Mouse (Mus musculus) spleen, adult 2 months (tissue): ENCODE measurements around the gene Nfib. TPM values are rescaled to one million over a fixed set of nuclear protein-coding genes. Genes with fewer than 3 reads are reported as not detected.

Source experiments
- DNase-seq, 2 experiments: peaks; one replicate each; pipeline versions ENCODE4 v3.0.0 to v3.0.0-alpha.2; 2012 to 2021; ENCODE audit warnings: low spot score in 2 of 2, low read depth in 1 of 2
- H3K27ac ChIP-seq: fragments of 200-500 bp; 2 replicates; pipeline ENCODE4 v1.5.1; 2012; ENCODE audit warnings: low read length, inconsistent platforms; ENCODE audit not compliant: insufficient read depth
- H3K27me3 ChIP-seq: fragments of 200-500 bp; 2 replicates; pipeline ENCODE4 v1.6.1; 2012; ENCODE audit warnings: mild to moderate bottlenecking, moderate library complexity, low read length, inconsistent platforms; ENCODE audit not compliant: control insufficient read depth, insufficient read depth
- H3K36me3 ChIP-seq: fragments of 200-500 bp; 2 replicates; pipeline ENCODE4 v1.6.1; 2012; ENCODE audit warnings: mild to moderate bottlenecking, low read length, inconsistent platforms; ENCODE audit not compliant: control insufficient read depth, insufficient read depth
- H3K4me1 ChIP-seq: fragments of 200-500 bp; 2 replicates; pipeline ENCODE4 v1.6.1; 2011; ENCODE audit warnings: inconsistent platforms; ENCODE audit not compliant: control insufficient read depth, insufficient read depth, insufficient read length
- H3K4me3 ChIP-seq: fragments of 200-500 bp; 2 replicates; pipeline ENCODE4 v1.5.1; 2011; ENCODE audit warnings: mild to moderate bottlenecking, inconsistent platforms; ENCODE audit not compliant: insufficient read depth, insufficient read length; ENCODE audit errors: extremely low read depth
- CTCF ChIP-seq: fragments of 200-500 bp; IDR thresholded peaks from 2 replicates; pipeline ENCODE4 v1.5.1; 2011; ENCODE audit warnings: mild to moderate bottlenecking, inconsistent platforms; ENCODE audit not compliant: insufficient read depth, insufficient read length, insufficient replicate concordance; ENCODE audit errors: extremely low read depth
- POLR2A ChIP-seq: fragments of 200-500 bp; IDR thresholded peaks from 2 replicates; pipeline ENCODE4 v1.6.1; 2011; ENCODE audit warnings: low read depth, low read length, inconsistent platforms
- WGBS: fragments of 180-500 bp; shearing (Covaris S2); methylation state at CpG from one replicate; pipeline ENCODE4 v1.1.7; 2018; 5-methylcytosine and 5-hydroxymethylcytosine counted together
- polyA plus RNA-seq: library from polyadenylated mRNA; depleted of rRNA; stranded (reverse); fragments of >200 nt; gene quantifications from 2 replicates; pipeline ENCODE4 v1.2.3, GENCODE M21; 2012

Gene Nfib
- polyA plus RNA-seq, 1 experiment, result 2.3 TPM

GRCm38 (mm10) chr4:82504284-82505120 is 201.0 kb downstream of the Nfib start:
- WGBS, result 3% methylated on average over 62 of the region's 62 CpGs
- H3K27me3 ChIP-seq, result peaks cover 10% of the 10 kb centered on the region
- H3K27ac ChIP-seq, result peak overlapping the region; percentile 58
- H3K36me3 ChIP-seq, result no peaks in the 10 kb centered on the region
- H3K4me1 ChIP-seq, result peaks cover 1% of the 10 kb centered on the region; the same call in 1 of the 2 replicates
- H3K4me3 ChIP-seq, result peak overlapping the region; percentile 40
- no peak for TF ChIP-seq POLR2A
- no peak for TF ChIP-seq CTCF
- DNase-seq, result no peak

- peaks cover 1% of the 10 kb centered on the region; the same call in 1 of the 2 replicates for H3K4me1 ChIP-seq
- DNase-seq, result no peak
- H3K27ac ChIP-seq, result 0 out of 2 replicates have a peak overlapping the region, but pooled peaks have one; percentile 14
- H3K36me3 ChIP-seq, result no peaks in the 10 kb centered on the region
- TF ChIP-seq CTCF (no peak), POLR2A (no peak)
- H3K4me3 ChIP-seq, result peak overlapping the region; percentile 40
- peaks cover 10% of the 10 kb centered on the region for H3K27me3 ChIP-seq
- 11% methylated on average over 10 of the region's 10 CpGs for WGBS
Observed at GRCm38 (mm10) chr4:82504015-82504283, 201.6 kb downstream of the Nfib start.

GRCm38 (mm10) chr4:82503274-82504014 is 202.1 kb downstream of the Nfib start:
- H3K4me1 ChIP-seq, result peaks cover 1% of the 10 kb centered on the region; the same call in 1 of the 2 replicates
- no peak overlapping the region for H3K27ac ChIP-seq
- H3K27me3 ChIP-seq, result peaks cover 10% of the 10 kb centered on the region
- no peaks in the 10 kb centered on the region for H3K36me3 ChIP-seq
- no peak for TF ChIP-seq CTCF
- TF ChIP-seq POLR2A, result no peak
- 42% methylated on average over 8 of the region's 8 CpGs for WGBS
- H3K4me3 ChIP-seq, result no peak overlapping the region; the same call in 1 of the 2 replicates
- no peak for DNase-seq

GRCm38 (mm10) chr4:82502611-82503010 is 202.9 kb downstream of the Nfib start:
- peaks cover 1% of the 10 kb centered on the region; the same call in 1 of the 2 replicates for H3K4me1 ChIP-seq
- 81% methylated on average over 2 of the region's 2 CpGs for WGBS
- no peak overlapping the region for H3K27ac ChIP-seq
- peaks cover 10% of the 10 kb centered on the region for H3K27me3 ChIP-seq
- H3K36me3 ChIP-seq, result no peaks in the 10 kb centered on the region
- TF ChIP-seq CTCF, result no peak
- no peak for TF ChIP-seq POLR2A
- DNase-seq, result no peak
- H3K4me3 ChIP-seq, result no peak overlapping the region; the same call in 1 of the 2 replicates

GRCm38 (mm10) chr4:82502012-82502411 is 203.5 kb downstream of the Nfib start:
- Histone ChIP-seq H3K27ac (no peak overlapping the region), H3K27me3 (peaks cover 8% of the 10 kb centered on the region), H3K36me3 (no peaks in the 10 kb centered on the region), H3K4me1 (peaks cover 1% of the 10 kb centered on the region; the same call in 1 of the 2 replicates), H3K4me3 (no peak overlapping the region)
- 79% methylated on average over 5 of the region's 5 CpGs for WGBS
- TF ChIP-seq POLR2A (no peak), CTCF (no peak)
- no peak for DNase-seq

- no peaks in the 10 kb centered on the region for H3K4me1 ChIP-seq
- no peak overlapping the region for H3K4me3 ChIP-seq
- TF ChIP-seq POLR2A (no peak), CTCF (no peak)
- WGBS, result 15% methylated on average over 5 of the region's 5 CpGs
- no peak for DNase-seq
- no peaks in the 10 kb centered on the region for H3K36me3 ChIP-seq
- no peak overlapping the region for H3K27ac ChIP-seq
- H3K27me3 ChIP-seq, result peaks cover 5% of the 10 kb centered on the region; the same call in 1 of the 2 replicates
Observed at GRCm38 (mm10) chr4:82500578-82501098, 204.9 kb downstream of the Nfib start.
